Mouse (Mus musculus) bone marrow macrophage, adult 2 months (primary cell): ENCODE data around the gene Disc1. TPM values are rescaled to one million over a fixed set of nuclear protein-coding genes. Genes with fewer than 3 reads are reported as not detected.
A peak's percentile ranks its signal among the peaks of the same experiment; 100 is the strongest.

Experiments used
- H3K27ac ChIP-seq: 2 replicates; pipeline ENCODE4 v1.5.1; 2012; ENCODE audit warnings: low read depth, low read length; ENCODE audit not compliant: insufficient read depth
- H3K4me1 ChIP-seq: 2 replicates; pipeline ENCODE4 v1.6.1; 2012; ENCODE audit warnings: low read length; ENCODE audit not compliant: control insufficient read depth, insufficient read depth
- H3K4me3 ChIP-seq: 2 replicates; pipeline ENCODE4 v1.5.1; 2012; ENCODE audit warnings: mild to moderate bottlenecking, low read length, moderate library complexity; ENCODE audit not compliant: insufficient read depth
- CTCF ChIP-seq: IDR thresholded peaks from 2 replicates; pipeline ENCODE4 v1.5.1; 2012; ENCODE audit warnings: low read depth, mild to moderate bottlenecking, low read length, moderate library complexity
- POLR2A ChIP-seq: IDR thresholded peaks from 2 replicates; pipeline ENCODE4 v1.6.1; 2012; ENCODE audit warnings: mild to moderate bottlenecking, low read depth, low read length, borderline replicate concordance
- polyA plus RNA-seq: library from polyadenylated mRNA; stranded (reverse); fragments of >200 nt; gene quantifications from 2 replicates; pipeline ENCODE4 v1.2.4, GENCODE M21; 2012; ENCODE audit not compliant: missing spikeins, insufficient read depth, insufficient read length

Gene Disc1
- polyA plus RNA-seq, 1 experiment: 2.8 TPM

DNA sequence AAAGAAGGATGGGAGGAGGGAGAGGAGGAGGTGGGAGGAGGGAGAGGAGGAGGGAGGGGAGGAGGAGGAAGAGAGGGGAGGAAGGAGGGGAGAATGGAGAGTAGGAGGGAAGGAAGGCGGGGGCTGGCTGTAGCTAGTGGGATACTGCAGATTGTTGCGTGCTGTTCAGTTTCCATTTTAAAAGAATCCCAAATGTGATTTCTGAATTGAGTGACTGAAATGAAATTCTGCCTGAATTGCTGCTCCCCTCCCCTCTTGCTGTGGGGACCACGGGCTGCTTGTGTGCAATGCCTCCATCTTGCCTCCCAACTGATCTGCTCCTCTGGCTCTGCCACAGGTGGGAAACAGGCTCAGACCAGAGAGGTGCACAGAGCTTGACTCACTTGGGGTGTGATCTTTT is 153.0 kb downstream of the Disc1 start:
- Histone ChIP-seq H3K4me3 (no peak overlapping the region), H3K4me1 (no peaks in the 10 kb centered on the region), H3K27ac (no peak overlapping the region)
- TF ChIP-seq POLR2A (no peak), CTCF (no peak)

GRCm38 (mm10) chr8:125212619-125213167 is 158.7 kb downstream of the Disc1 start:
- H3K4me3 ChIP-seq: no peak overlapping the region
- TF ChIP-seq CTCF (no peak), POLR2A (no peak)
- no peak overlapping the region for H3K27ac ChIP-seq
- H3K4me1 ChIP-seq: no peaks in the 10 kb centered on the region

DNA sequence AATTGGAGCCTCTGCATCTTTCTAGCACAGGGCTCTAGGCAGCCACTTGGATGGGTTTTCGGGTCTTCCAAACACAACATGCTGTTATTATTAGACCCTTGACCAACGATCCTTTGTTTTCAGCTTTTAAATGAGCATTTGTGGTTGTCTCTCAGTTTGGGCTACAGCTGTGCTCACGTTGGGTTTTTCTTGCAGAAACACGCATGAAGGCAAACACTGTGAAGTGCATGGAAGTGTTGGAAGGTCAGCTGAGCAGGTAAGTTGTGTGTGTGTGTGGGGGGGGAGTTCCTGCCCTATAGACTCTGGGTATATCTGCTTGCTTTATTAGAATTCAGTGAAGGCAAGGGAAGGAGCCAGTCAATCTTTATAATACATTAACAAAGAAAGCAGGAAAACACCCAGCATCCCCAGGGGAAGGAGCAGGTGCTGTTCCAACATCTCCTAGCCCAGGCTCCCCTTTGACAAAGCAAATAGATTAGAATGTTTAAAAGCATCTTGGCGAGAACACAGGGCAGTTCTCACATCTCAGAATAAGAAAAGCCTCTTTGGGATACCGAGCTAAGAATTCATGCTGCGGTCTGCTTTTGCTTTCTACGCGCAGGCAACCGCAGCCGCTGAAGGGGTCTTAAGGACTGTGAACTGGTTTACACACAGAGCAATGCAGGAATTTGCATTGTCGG is 164.0 kb downstream of the Disc1 start:
- TF ChIP-seq POLR2A: no peak
- TF ChIP-seq CTCF: no peak
- Histone ChIP-seq H3K4me3 (no peak overlapping the region), H3K4me1 (no peaks in the 10 kb centered on the region), H3K27ac (no peak overlapping the region)

GRCm38 (mm10) chr8:125218669-125219068 is 164.7 kb downstream of the Disc1 start:
- TF ChIP-seq POLR2A: no peak
- TF ChIP-seq CTCF: no peak
- H3K27ac ChIP-seq: no peak overlapping the region
- H3K4me1 ChIP-seq: no peaks in the 10 kb centered on the region
- H3K4me3 ChIP-seq: no peak overlapping the region

- TF ChIP-seq CTCF: no peak
- TF ChIP-seq POLR2A: no peak
- H3K4me3 ChIP-seq: no peak overlapping the region
- peaks cover 11% of the 10 kb centered on the region for H3K4me1 ChIP-seq
- H3K27ac ChIP-seq: no peak overlapping the region
Measured at GRCm38 (mm10) chr8:125220608-125221007, 166.6 kb downstream of the Disc1 start.

- H3K4me1 ChIP-seq: peaks cover 11% of the 10 kb centered on the region
- H3K4me3 ChIP-seq: no peak overlapping the region
- no peak for TF ChIP-seq POLR2A
- no peak for TF ChIP-seq CTCF
- H3K27ac ChIP-seq: no peak overlapping the region
Measured at GRCm38 (mm10) chr8:125221062-125221461, 167.1 kb downstream of the Disc1 start.

- TF ChIP-seq CTCF (no peak), POLR2A (no peak)
- peaks cover 29% of the 10 kb centered on the region for H3K4me1 ChIP-seq
- H3K4me3 ChIP-seq: no peak overlapping the region
- H3K27ac ChIP-seq: no peak overlapping the region
Measured at GRCm38 (mm10) chr8:125223031-125223753, 169.2 kb downstream of the Disc1 start.

- TF ChIP-seq POLR2A (no peak), CTCF (no peak)
- Histone ChIP-seq H3K27ac (no peak overlapping the region), H3K4me1 (peaks cover 32% of the 10 kb centered on the region), H3K4me3 (no peak overlapping the region)
Measured at GRCm38 (mm10) chr8:125224271-125224699, 170.3 kb downstream of the Disc1 start.

GRCm38 (mm10) chr8:125225266-125225665 is 171.3 kb downstream of the Disc1 start:
- TF ChIP-seq CTCF: no peak
- H3K4me1 ChIP-seq: peaks cover 33% of the 10 kb centered on the region
- H3K4me3 ChIP-seq: no peak overlapping the region
- H3K27ac ChIP-seq: no peak overlapping the region

GRCm38 (mm10) chr8:125226989-125227624 is 173.1 kb downstream of the Disc1 start:
- Histone ChIP-seq H3K4me3 (peak overlapping the region; percentile 26; the same call in 1 of the 2 replicates), H3K27ac (peak overlapping the region; percentile 78), H3K4me1 (peaks cover 40% of the 10 kb centered on the region)
- TF ChIP-seq POLR2A (no peak), CTCF (no peak)
